Mouse (Mus musculus): ENCODE results near the gene Ears2.

DNA sequence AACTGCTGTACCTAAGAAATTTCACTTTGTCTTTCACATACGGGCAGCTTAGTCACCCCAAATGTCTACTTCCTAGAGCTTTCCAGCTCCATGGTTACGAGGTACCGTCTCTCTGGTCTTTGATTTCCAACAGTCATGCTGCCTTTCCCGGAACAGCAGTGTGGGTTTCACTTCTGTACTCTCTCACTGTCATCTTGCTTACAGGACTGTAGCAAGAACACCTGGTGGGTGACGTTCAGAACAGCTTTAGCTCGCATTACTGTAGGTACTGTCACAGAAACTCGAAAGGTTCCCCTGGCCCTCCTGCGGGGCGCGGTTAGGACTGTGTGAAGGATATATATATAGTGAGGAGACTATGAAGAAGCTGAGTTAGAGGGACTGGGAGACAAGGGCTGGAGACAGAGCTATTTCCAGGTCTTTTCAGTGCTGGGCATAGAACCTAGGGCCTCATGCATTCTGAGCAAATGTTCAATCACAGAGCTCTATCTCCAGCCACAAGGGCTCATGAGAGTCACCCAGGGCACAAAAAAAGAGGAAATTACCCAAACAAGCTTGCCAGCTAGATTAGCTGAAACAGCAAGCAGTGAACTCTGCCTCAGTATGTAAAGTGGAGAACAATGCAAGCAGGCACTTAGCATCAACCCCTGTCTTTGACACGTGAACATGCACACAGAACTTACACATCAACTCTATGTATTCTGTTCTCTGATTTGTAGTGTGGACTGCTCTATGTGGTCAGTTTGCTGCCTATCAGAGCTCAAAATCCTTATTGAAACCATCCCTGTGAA, 20.3 kb upstream of the Ears2 start:
- TF ChIP-seq POLR2A (IDR thresholded peaks at IDR 0.05; ENCODE audit: borderline replicate concordance, insufficient read depth, low read length), result no peak
- TF ChIP-seq CTCF (IDR thresholded peaks at IDR 0.05; ENCODE audit: borderline replicate concordance, insufficient read depth, low read depth, low read length), result no peak
